Mouse (Mus musculus) bone marrow macrophage, adult 2 months (primary cell): ENCODE data around the gene Hdac6.

Experiments
- CTCF ChIP-seq: IDR thresholded peaks from 2 replicates; pipeline ENCODE4 v1.5.1; 2012; ENCODE audit warnings: low read depth, mild to moderate bottlenecking, low read length, moderate library complexity
- POLR2A ChIP-seq: IDR thresholded peaks from 2 replicates; pipeline ENCODE4 v1.6.1; 2012; ENCODE audit warnings: mild to moderate bottlenecking, low read depth, low read length, borderline replicate concordance

DNA sequence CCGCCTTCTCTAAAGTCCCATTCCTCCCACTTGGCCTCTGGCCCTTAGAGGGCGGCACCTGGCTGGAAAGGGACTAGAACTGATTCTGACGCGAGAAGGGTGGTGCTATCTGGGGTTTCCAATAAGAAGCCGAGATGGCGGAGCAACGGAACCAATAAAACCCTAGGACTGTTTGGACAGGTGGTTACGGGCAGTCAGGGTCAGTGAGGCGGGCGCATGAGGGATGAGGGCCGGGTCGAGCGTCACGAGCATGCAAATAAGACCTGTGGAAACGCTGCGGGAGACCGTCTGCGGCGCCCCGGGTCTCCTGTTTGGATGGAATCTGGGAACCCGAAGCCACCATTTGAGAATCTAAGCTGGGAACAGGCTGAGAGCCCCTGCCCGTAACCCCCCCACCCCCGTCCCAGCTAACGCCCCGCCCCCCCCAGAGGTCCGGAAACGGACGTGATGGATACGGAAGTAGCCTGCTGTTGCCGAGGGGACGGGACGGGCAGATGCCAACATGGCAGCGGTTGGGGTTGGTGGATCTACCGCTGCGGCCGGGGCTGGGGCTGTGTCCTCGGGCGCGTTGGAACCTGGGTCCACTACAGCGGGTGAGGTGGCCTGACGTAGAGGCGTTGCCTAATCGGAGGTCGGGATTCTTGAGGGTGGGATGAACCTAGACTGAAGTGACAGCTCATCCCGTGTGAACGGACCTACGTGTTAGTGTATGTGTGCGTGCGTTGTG lies 63.7 kb downstream of the Hdac6 start, which contains the start of gene Slc35a2:
- TF ChIP-seq CTCF (no peak), POLR2A (no peak)
